Mouse (Mus musculus): Measurements from ENCODE around the gene Rps26. TPM values are rescaled to one million over a fixed set of nuclear protein-coding genes. Genes with fewer than 3 reads are reported as not detected.

Rps26 gene
- total RNA-seq, 2 experiments from 2014 or later, result 246 to 289 TPM

GRCm38 (mm10) chr10:128578330-128578729 is 48.2 kb downstream of the Rps26 start:
- DNase-seq, result no peak
- intact Hi-C loops (cut with DNase I), result no loop called here

GRCm38 (mm10) chr10:128575063-128575462 is 51.5 kb downstream of the Rps26 start:
- no peak for DNase-seq
- intact Hi-C loops (cut with DNase I), result no loop called here

Small RNA genes within 50 kb of the gene (microRNA-seq; reads per million reads assigned to microRNA genes)
- 0 reads per million in 2 experiments for gene Mir6917 (ENCODE audit: borderline number of aligned reads in 2 of 2)

Other genes with a start within 250 kb of the Rps26 start
- 10 to 100 TPM; 41.2 to 43.2 TPM for gene Ankrd52, start 249.6 kb downstream of the Rps26 start, total RNA-seq (2021)
- gene Slc39a5, start 225.5 kb downstream of the Rps26 start, total RNA-seq (2021), result not detected
- 10 to 100 TPM; 44.6 to 49.6 TPM for gene Nabp2, start 215.3 kb downstream of the Rps26 start, total RNA-seq (2021)
- gene Rnf41, start 215.1 kb downstream of the Rps26 start, total RNA-seq (2021), result 10 to 100 TPM; 16.3 to 18.3 TPM
- gene Smarcc2, start 167.5 kb downstream of the Rps26 start, total RNA-seq (2021), result 10 to 100 TPM; 79.8 to 82.7 TPM
- 100 to 1,000 TPM; 267 to 286 TPM for gene Myl6, start 132.6 kb downstream of the Rps26 start, total RNA-seq (2021)
- gene Myl6b, start 128.1 kb downstream of the Rps26 start, total RNA-seq (2021), result 1 to 10 TPM; 2.8 to 3.2 TPM
- 10 to 100 TPM; 19.3 TPM for gene Esyt1, start 100.9 kb downstream of the Rps26 start, total RNA-seq (2021)
- 1 to 10 TPM; 7.2 to 8.8 TPM for gene Zc3h10, start 79.0 kb downstream of the Rps26 start, total RNA-seq (2021)
- gene Rpl41, start 77.4 kb downstream of the Rps26 start, total RNA-seq (2021), result 1,000 to 10,000 TPM; 1,509 to 1,535 TPM
- 10 to 100 TPM; 43.4 to 50.5 TPM for gene Pa2g4, start 60.8 kb downstream of the Rps26 start, total RNA-seq (2021)
- 1 to 10 TPM; 8.9 to 9.2 TPM for gene Erbb3, start 37.1 kb downstream of the Rps26 start, total RNA-seq (2021)
- under 1 TPM; 0.62 to 0.69 TPM for gene Ikzf4, start 19.2 kb upstream of the Rps26 start, total RNA-seq (2021)
- 10 to 100 TPM; 23.7 to 27.0 TPM for gene Suox, start 47.3 kb upstream of the Rps26 start, total RNA-seq (2021)
- 10 to 100 TPM; 80.8 to 81.1 TPM for gene Rab5b, start 69.5 kb upstream of the Rps26 start, total RNA-seq (2021)
- under 1 TPM; 0.46 to 0.50 TPM for gene Pmel, start 77.4 kb upstream of the Rps26 start, total RNA-seq (2021)
- gene Cdk2, start 78.3 kb upstream of the Rps26 start, total RNA-seq (2021), result 10 to 100 TPM; 13.8 to 13.9 TPM
- 10 to 100 TPM; 11.5 to 12.8 TPM for gene Dgka, start 118.1 kb upstream of the Rps26 start, total RNA-seq (2021)
- 1 to 10 TPM; 7.8 to 9.7 TPM for gene Pym1, start 121.1 kb upstream of the Rps26 start, total RNA-seq (2021)
- 1 to 10 TPM; 3.5 to 4.0 TPM for gene Mmp19, start 164.2 kb upstream of the Rps26 start, total RNA-seq (2021)
- 10 to 100 TPM; 32.8 to 36.4 TPM for gene Dnajc14, start 177.3 kb upstream of the Rps26 start, total RNA-seq (2021)
- gene Tmem198b, start 177.6 kb upstream of the Rps26 start, total RNA-seq (2021), result 1 to 10 TPM; 6.8 to 7.0 TPM
- gene Sarnp, start 190.6 kb upstream of the Rps26 start, total RNA-seq (2021), result 10 to 100 TPM; 38.0 to 39.1 TPM
- gene Ormdl2, start 194.9 kb upstream of the Rps26 start, total RNA-seq (2021), result 1 to 10 TPM; 7.9 to 8.0 TPM